Mouse (Mus musculus) embryonic facial prominence, embryonic 11.5 days (tissue): ENCODE measurements around the gene Lrrc42. TPM values are rescaled to one million over a fixed set of nuclear protein-coding genes. Genes with fewer than 3 reads are reported as not detected.

Experiments used
- polyA plus RNA-seq: library from polyadenylated mRNA; unstranded; fragments of >200 nt; fragmentation: Nextera tagmentation; extraction: Ambion mirVana; gene quantifications from 2 replicates; pipeline ENCODE4 v1.2.1, GENCODE M21; 2014

The Lrrc42 gene
- polyA plus RNA-seq, 1 experiment from 2014 or later, result 101 TPM

Other genes with a start within 250 kb of the Lrrc42 start
- gene Mrpl37, start 186.7 kb downstream of the Lrrc42 start, polyA plus RNA-seq, result 120 and 122 TPM in 2 replicates
- 5.5 and 5.6 TPM in 2 replicates for gene Cyb5rl, start 186.5 kb downstream of the Lrrc42 start, polyA plus RNA-seq
- gene Cdcp2, start 156.6 kb downstream of the Lrrc42 start, polyA plus RNA-seq, result not detected in 2 replicates
- 370 and 373 TPM in 2 replicates for gene Tmem59, start 75.1 kb downstream of the Lrrc42 start, polyA plus RNA-seq
- 24.6 and 29.8 TPM in 2 replicates for gene Tceanc2, start 74.4 kb downstream of the Lrrc42 start, polyA plus RNA-seq
- not detected in 2 replicates for gene Ldlrad1, start 44.4 kb downstream of the Lrrc42 start, polyA plus RNA-seq
- 27.5 and 37.7 TPM in 2 replicates for gene Hspb11, start 61 bp upstream of the Lrrc42 start, polyA plus RNA-seq
- not detected in 2 replicates for gene Dio1, start 53.6 kb upstream of the Lrrc42 start, polyA plus RNA-seq
- gene Yipf1, start 60.8 kb upstream of the Lrrc42 start, polyA plus RNA-seq, result 51.8 and 53.6 TPM in 2 replicates
- gene Ndc1, start 114.3 kb upstream of the Lrrc42 start, polyA plus RNA-seq, result 56.0 and 61.7 TPM in 2 replicates
- gene Glis1, start 181.1 kb upstream of the Lrrc42 start, polyA plus RNA-seq, result 7.7 and 8.4 TPM in 2 replicates